Mouse (Mus musculus): ENCODE results near the gene Herpud1. TPM values are rescaled to one million over a fixed set of nuclear protein-coding genes. Genes with fewer than 3 reads are reported as not detected.

The Herpud1 gene
- polyA plus RNA-seq, 1 experiment: 57.1 TPM

DNA sequence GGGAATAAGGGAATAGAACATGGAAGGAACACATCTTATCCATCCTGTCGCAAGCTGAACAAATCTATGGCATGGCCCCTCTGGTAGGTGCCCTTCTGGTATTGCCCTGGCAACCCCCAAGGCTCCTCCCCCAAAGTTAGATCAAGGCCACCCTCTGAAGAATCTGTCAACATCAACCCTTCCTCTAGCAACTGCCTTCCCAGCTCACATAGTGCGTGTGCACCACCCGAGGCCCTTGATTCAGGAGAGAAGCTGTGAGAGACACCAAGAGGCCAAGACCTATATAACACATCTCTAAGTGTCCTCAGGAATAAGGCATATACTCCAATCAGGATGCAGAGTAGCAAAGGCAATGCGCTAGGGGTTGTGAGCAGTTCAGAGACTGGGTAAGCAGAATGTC is 36.0 kb downstream of the Herpud1 start:
- no peak for TF ChIP-seq GATA1 (IDR thresholded peaks at IDR 0.05; ENCODE audit: low read length)

- no peak for TF ChIP-seq GATA1 (IDR thresholded peaks at IDR 0.05; ENCODE audit: low read length)
Measured at GRCm38 (mm10) chr8:94427953-94428352, 41.7 kb downstream of the Herpud1 start.

- no peak for TF ChIP-seq GATA1 (IDR thresholded peaks at IDR 0.05; ENCODE audit: low read length)
Measured at GRCm38 (mm10) chr8:94428420-94428819, 42.2 kb downstream of the Herpud1 start.

DNA sequence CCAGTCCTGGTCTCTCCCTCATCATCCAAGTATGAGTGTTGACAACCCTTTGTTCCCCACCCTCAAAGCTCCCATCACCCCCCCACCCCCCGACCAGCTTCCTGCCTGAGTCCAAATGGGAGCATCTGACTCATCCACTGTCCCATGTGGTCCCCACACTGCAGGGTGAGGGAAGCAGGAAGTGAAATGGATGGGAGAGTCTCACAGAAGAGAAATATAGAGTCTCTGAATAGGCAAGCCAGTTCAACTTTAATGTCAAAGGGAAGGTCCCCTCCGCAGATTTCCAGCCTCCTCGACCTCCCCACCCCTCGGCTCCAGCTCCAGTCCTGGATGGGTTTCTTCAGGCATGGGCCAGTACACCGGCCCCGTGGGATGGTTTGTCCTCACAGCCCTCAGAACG is 43.1 kb downstream of the Herpud1 start:
- no peak for TF ChIP-seq GATA1 (IDR thresholded peaks at IDR 0.05; ENCODE audit: low read length)

GRCm38 (mm10) chr8:94432212-94432611 is 46.0 kb downstream of the Herpud1 start:
- no peak for TF ChIP-seq GATA1 (IDR thresholded peaks at IDR 0.05; ENCODE audit: low read length)

- TF ChIP-seq GATA1 (IDR thresholded peaks at IDR 0.05; ENCODE audit: low read length): no peak
Measured at GRCm38 (mm10) chr8:94433981-94434466, 47.8 kb downstream of the Herpud1 start, which contains the start of gene Nlrc5. Nlrc5 (plus strand) TSS chr8:94434356.

DNA sequence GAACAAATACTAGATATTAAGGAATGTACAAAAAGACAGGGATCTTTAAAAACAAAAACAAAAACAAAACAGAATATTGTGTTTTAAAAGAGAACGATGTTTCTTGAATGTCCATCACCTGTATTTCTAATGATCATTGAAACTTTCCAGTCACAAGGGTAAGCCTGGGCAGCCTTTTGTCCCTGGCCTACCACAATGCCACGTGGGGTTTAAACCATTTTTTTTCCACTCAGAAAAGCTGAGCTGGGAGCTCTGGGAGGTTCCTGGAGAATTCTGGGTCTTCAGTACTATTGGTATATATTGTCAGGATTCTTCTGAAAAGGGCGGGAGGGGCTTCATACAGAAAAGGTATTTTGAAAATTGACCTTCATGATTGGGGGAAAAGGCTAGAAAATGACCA is 48.7 kb downstream of the Herpud1 start:
- TF ChIP-seq GATA1 (IDR thresholded peaks at IDR 0.05; ENCODE audit: low read length): no peak

DNA sequence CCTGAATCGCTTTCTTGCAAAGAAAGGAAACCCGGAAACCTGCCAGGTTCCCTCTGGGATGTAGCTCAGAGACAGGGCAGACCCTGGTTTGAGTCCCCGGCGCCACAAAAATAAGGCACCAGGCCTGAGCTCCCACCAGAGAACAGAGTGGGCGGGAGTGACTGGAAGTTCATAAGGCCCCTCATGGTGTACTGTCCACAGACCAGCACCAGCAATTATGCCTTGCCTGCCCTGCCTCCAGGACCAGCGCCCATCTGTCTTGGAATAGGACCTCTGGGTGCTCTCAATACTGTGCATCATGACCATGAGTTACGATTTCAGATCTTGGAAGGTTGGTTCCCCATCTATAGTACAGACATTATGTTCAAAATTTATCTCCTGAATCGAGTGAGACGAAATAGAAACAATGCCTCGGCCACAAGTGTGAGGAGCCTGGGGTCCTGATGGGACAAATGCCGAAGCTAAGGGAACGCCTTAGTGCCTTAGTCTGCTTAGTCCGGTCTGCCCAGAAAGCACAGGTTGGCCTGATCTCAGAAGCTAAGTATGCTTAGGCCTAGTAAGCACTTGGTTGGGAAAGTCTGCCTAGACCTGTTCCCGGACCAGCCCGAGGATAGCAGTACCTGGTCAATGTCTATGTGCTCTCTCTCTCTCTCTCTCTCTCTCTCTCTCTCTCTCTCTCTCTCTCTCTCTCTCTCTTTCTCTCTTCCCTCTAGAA is 49.3 kb downstream of the Herpud1 start:
- TF ChIP-seq GATA1 (IDR thresholded peaks at IDR 0.05; ENCODE audit: low read length): no peak

DNA sequence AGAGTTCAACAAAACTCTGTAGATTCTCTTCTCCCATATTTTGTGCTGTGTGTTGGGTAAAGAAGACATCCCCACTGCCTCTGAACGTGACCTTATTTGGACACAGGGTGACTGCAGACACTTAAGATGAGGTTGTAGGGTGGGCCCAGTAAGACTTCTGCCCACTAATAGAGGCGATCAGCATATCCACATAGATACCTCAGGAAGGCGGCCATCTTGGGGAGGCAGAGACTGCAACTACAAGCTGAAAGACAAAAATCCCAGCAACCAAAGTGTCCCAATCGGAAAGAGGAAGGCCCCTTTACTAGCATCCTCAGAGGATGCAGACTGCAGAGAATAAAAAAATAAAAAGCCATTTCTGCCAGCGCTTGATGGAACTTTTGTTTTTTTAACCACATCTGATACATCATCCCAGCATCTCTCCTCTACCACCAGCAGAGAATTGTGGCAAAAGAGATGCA is 49.9 kb downstream of the Herpud1 start:
- TF ChIP-seq GATA1 (IDR thresholded peaks at IDR 0.05; ENCODE audit: low read length): no peak

- TF ChIP-seq GATA1 (IDR thresholded peaks at IDR 0.05; ENCODE audit: low read length): no peak
Measured at GRCm38 (mm10) chr8:94436900-94437299, 50.7 kb downstream of the Herpud1 start.

- no peak for TF ChIP-seq GATA1 (IDR thresholded peaks at IDR 0.05; ENCODE audit: low read length)
Measured at GRCm38 (mm10) chr8:94438659-94439058, 52.4 kb downstream of the Herpud1 start.

- TF ChIP-seq GATA1 (IDR thresholded peaks at IDR 0.05; ENCODE audit: low read length): no peak
Measured at GRCm38 (mm10) chr8:94439691-94440090, 53.5 kb downstream of the Herpud1 start.

- TF ChIP-seq GATA1 (IDR thresholded peaks at IDR 0.05; ENCODE audit: low read length): no peak
Measured at GRCm38 (mm10) chr8:94440389-94440788, 54.2 kb downstream of the Herpud1 start.

GRCm38 (mm10) chr8:94441686-94442085 is 55.4 kb downstream of the Herpud1 start:
- no peak for TF ChIP-seq GATA1 (IDR thresholded peaks at IDR 0.05; ENCODE audit: low read length)

- no peak for TF ChIP-seq GATA1 (IDR thresholded peaks at IDR 0.05; ENCODE audit: low read length)
Measured at GRCm38 (mm10) chr8:94443153-94443552, 56.9 kb downstream of the Herpud1 start.

- TF ChIP-seq GATA1 (IDR thresholded peaks at IDR 0.05; ENCODE audit: low read length): no peak
Measured at GRCm38 (mm10) chr8:94444480-94444879, 58.2 kb downstream of the Herpud1 start.

Other genes starting within 250 kb of the Herpud1 start
- not detected in 2 replicates for gene Mt4, start 249.2 kb upstream of the Herpud1 start, polyA plus RNA-seq (2012)
- gene Mt3, start 233.8 kb upstream of the Herpud1 start, polyA plus RNA-seq (2012): 0.68 and 0.93 TPM in 2 replicates
- gene Mt2, start 213.8 kb upstream of the Herpud1 start, polyA plus RNA-seq (2012): 6,255 and 9,858 TPM in 2 replicates
- 1,577 and 3,394 TPM in 2 replicates for gene Mt1, start 207.4 kb upstream of the Herpud1 start, polyA plus RNA-seq (2012)
- 6.5 and 10.0 TPM in 2 replicates for gene Nup93, start 171.9 kb upstream of the Herpud1 start, polyA plus RNA-seq (2012)
- gene Slc12a3, start 57.2 kb upstream of the Herpud1 start, polyA plus RNA-seq (2012): not detected in 2 replicates
- gene Nlrc5, start 47.9 kb downstream of the Herpud1 start, polyA plus RNA-seq (2012): not detected in 2 replicates
- gene Cpne2, start 146.6 kb downstream of the Herpud1 start, polyA plus RNA-seq (2012): 0.03 and 0.08 TPM in 2 replicates
- 12.4 and 12.9 TPM in 2 replicates for gene Rspry1, start 215.5 kb downstream of the Herpud1 start, polyA plus RNA-seq (2012)
- 106 and 163 TPM in 2 replicates for gene Fam192a, start 215.6 kb downstream of the Herpud1 start, polyA plus RNA-seq (2012)